Mouse (Mus musculus) heart, embryonic 13.5 days (tissue): Measurements from ENCODE around the gene Sh3gl2. TPM values are rescaled to one million over a fixed set of nuclear protein-coding genes. Genes with fewer than 3 reads are reported as not detected.

ENCODE experiments used
- ATAC-seq: fragments of 200-750 bp; cut with Nextera tagmentation; 2 replicates; pipeline ENCODE4 v1.8.0; 2017; ENCODE audit warnings: moderate TSS enrichment; ENCODE audit not compliant: insufficient number of reproducible peaks, low FRiP score, low TSS enrichment; ENCODE audit errors: extremely low read depth
- H3K27ac ChIP-seq: fragments of 300-500 bp; sonication (generic); replicated peaks from 2 replicates; pipeline ENCODE4 v1.5.1; 2015; ENCODE audit warnings: moderate library complexity, mild to moderate bottlenecking, inconsistent platforms
- H3K27me3 ChIP-seq: fragments of 300-500 bp; sonication (generic); replicated peaks from 2 replicates; pipeline ENCODE4 v1.6.1; 2015; ENCODE audit warnings: mild to moderate bottlenecking, inconsistent platforms
- H3K36me3 ChIP-seq: fragments of 300-500 bp; sonication (generic); 2 replicates; pipeline ENCODE4 v1.6.1; 2015; ENCODE audit warnings: mild to moderate bottlenecking, inconsistent platforms
- H3K4me1 ChIP-seq: fragments of 300-500 bp; sonication (generic); 2 replicates; pipeline ENCODE4 v1.6.1; 2015; ENCODE audit warnings: inconsistent platforms
- H3K4me2 ChIP-seq: fragments of 300-500 bp; sonication (generic); 2 replicates; pipeline ENCODE4 v1.6.1; 2015; ENCODE audit warnings: inconsistent platforms, mild to moderate bottlenecking, moderate library complexity
- H3K4me3 ChIP-seq: fragments of 300-500 bp; sonication (generic); 2 replicates; pipeline ENCODE4 v1.5.1; 2015; ENCODE audit warnings: moderate library complexity, mild to moderate bottlenecking, inconsistent platforms
- H3K9ac ChIP-seq: fragments of 300-500 bp; sonication (generic); 2 replicates; pipeline ENCODE4 v1.6.1; 2015; ENCODE audit warnings: inconsistent platforms, mild to moderate bottlenecking, moderate library complexity
- H3K9me3 ChIP-seq: fragments of 300-500 bp; sonication (generic); 2 replicates; pipeline ENCODE4 v1.6.1; 2016; ENCODE audit warnings: inconsistent platforms
- WGBS: fragments of 180-500 bp; shearing (Covaris S2); methylation state at CpG from one replicate; pipeline ENCODE4 v1.1.7; 2015; ENCODE audit warnings: mixed read lengths; 5-methylcytosine and 5-hydroxymethylcytosine counted together
- polyA plus RNA-seq: library from polyadenylated mRNA; unstranded; fragments of >200 nt; fragmentation: Nextera tagmentation; extraction: Ambion mirVana; gene quantifications from 2 replicates; pipeline ENCODE4 v1.2.1, GENCODE M21; 2015

The Sh3gl2 gene
- polyA plus RNA-seq, 1 experiment from 2014 or later = 1.1 TPM

DNA sequence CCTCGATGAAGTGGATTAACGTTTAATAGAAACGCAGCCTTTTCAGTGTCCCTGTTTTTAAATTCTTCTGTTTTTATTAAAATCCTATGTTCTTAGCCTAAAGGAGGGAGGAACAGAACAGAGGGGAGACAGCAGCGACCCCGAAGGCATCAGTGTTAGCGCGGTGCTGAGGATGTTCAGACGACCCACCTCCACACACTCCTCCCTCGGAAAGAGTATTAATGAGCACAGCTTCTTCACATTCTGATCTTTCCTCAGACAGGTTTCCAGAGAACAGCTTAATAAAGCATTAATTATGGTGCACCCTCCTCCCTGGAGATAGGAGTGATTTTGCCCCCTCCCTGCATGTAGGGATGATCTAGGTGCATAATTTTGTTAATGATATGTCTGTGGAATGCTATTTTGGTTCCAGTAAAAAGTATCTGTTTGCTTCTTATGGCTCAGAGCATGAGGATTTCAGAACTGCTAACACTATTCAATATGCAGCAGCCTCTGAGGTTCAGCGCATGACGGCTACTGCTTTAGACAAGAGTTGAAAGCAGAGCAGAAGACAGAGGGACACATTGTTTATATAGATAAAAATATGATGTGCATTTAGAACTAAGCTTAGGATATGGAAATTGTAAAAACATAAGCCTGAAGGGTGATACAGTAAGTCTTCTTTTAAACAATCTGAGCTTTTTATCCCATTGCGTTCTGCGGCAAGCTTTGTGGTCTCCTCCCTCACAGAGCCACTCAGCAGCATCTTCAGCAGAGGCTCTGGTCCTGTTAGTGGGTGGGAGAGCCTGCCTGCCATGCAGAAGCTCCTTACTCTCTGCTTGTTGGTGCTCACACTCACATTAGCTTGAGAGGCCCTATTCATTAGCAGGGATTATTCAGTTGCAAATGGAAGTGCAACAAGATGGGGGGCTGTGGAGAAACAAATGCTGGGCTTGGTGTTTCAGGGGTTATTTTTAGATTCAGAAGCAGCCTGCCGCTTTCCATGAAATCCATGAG, 27.8 kb downstream of the Sh3gl2 start:
- no peak for ATAC-seq
- H3K27me3 ChIP-seq = no peaks in the 10 kb centered on the region
- peaks cover 4% of the 10 kb centered on the region; the same call in 1 of the 2 replicates for H3K4me1 ChIP-seq
- WGBS = 64% methylated on average over 14 of the region's 14 CpGs
- H3K9me3 ChIP-seq = no peaks in the 10 kb centered on the region
- H3K9ac ChIP-seq = no peak overlapping the region
- no peak overlapping the region for H3K4me2 ChIP-seq
- no peak overlapping the region for H3K27ac ChIP-seq
- no peak overlapping the region for H3K4me3 ChIP-seq
- no peaks in the 10 kb centered on the region for H3K36me3 ChIP-seq

DNA sequence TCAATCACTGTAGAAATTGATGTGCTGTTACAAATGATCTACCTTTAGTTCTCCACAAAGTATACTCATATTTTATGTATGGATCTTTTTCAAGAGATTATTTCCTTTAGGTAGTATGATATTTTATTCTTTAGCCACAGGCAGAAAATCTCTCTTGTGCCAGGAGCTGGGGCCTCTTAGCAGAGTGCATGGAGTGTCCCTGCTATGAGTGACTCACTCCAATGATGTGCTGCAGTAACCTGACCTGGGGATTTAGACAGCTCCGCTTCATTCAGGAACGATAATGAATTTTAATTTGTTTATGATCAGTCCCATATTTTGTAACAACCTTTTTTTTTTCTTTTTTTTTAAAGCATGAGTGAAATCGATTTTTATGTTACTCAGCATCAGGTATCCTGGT, 36.7 kb downstream of the Sh3gl2 start:
- ATAC-seq = no peak
- WGBS = 74% methylated on average over 3 of the region's 3 CpGs

DNA sequence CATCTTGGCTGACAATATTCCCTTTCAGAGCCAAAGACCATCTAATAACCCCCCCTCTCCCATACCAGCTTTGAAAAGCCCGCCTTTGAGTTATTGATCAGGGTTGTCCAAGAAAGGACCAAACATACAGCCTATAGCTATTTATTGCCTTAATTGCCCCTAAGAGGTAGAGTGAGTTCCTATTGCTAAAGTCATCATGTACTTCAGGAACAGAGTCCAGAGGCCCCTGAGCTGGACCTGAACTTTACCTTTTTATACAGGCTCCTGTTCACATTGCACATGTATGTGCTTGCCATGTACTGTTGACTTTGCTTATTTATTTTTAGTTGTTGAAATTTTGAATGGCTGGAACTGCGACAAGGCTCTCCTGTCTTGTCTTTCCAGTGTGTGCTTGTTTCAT, 37.6 kb downstream of the Sh3gl2 start:
- H3K9me3 ChIP-seq = no peaks in the 10 kb centered on the region
- 64% methylated on average over 2 of the region's 2 CpGs for WGBS
- no peak overlapping the region for H3K27ac ChIP-seq

More for the DNA sequence above, 36.7 kb downstream of the Sh3gl2 start:
- no peaks in the 10 kb centered on the region for H3K4me1 ChIP-seq
- no peak overlapping the region for H3K4me3 ChIP-seq
- H3K9me3 ChIP-seq = no peaks in the 10 kb centered on the region
- no peak overlapping the region for H3K9ac ChIP-seq
- H3K27ac ChIP-seq = no peak overlapping the region
- no peaks in the 10 kb centered on the region for H3K36me3 ChIP-seq
- no peaks in the 10 kb centered on the region for H3K27me3 ChIP-seq
- no peak overlapping the region for H3K4me2 ChIP-seq

DNA sequence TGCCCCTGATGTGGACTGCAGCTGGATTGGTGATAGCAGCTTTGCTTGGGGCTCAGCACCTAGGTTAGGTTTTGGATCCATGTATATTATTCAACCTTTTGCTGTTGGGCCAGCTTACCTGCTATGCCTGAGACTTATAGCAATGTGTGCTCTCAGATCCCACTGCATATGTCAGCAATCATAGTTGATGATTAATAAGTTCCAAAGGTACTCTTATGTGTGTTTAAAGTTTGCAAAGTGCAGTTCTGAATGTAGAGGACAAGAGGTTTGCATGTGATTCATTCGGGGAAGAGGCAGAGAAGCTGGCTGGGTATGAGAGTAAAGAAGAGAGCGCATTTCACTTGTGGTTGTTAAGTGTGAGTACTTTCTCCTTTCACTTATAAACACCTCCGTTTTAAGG, 43.7 kb downstream of the Sh3gl2 start:
- Histone ChIP-seq H3K9ac (no peak overlapping the region), H3K27me3 (no peaks in the 10 kb centered on the region), H3K9me3 (no peaks in the 10 kb centered on the region), H3K4me2 (no peak overlapping the region), H3K36me3 (no peaks in the 10 kb centered on the region), H3K4me1 (no peaks in the 10 kb centered on the region), H3K27ac (no peak overlapping the region), H3K4me3 (no peak overlapping the region)
- ATAC-seq = no peak
- WGBS = 66% methylated on average over 3 of the region's 3 CpGs

More for the DNA sequence above, 37.6 kb downstream of the Sh3gl2 start:
- H3K4me3 ChIP-seq = no peak overlapping the region
- H3K4me1 ChIP-seq = no peaks in the 10 kb centered on the region
- H3K36me3 ChIP-seq = no peaks in the 10 kb centered on the region
- no peak overlapping the region for H3K4me2 ChIP-seq
- no peak overlapping the region for H3K9ac ChIP-seq
- no peak for ATAC-seq
- H3K27me3 ChIP-seq = no peaks in the 10 kb centered on the region

DNA sequence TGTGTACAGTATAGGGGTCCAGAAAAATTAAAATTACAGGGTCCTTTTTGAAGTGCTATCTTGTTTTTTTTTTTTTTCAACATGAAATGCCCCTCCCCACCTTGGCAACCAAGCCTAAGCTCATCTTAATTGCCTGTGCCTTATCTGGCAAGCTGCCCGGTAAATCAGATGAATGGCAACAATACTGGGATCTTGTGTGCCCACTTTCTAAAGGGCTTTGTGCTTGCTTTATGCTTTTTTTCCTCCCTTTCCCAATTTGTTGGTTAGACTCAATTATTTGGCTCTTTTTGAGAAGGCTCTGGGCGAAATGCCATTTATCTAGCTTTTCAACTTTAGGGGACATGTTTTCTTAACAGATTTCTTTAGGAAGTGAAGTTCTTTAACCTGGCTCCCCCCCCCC, 45.3 kb downstream of the Sh3gl2 start:
- no peak overlapping the region for H3K27ac ChIP-seq
- H3K9ac ChIP-seq = no peak overlapping the region
- WGBS = 50% methylated on average over 2 of the region's 2 CpGs
- H3K4me3 ChIP-seq = no peak overlapping the region
- H3K9me3 ChIP-seq = no peaks in the 10 kb centered on the region
- H3K4me2 ChIP-seq = no peak overlapping the region
- no peaks in the 10 kb centered on the region for H3K36me3 ChIP-seq
- ATAC-seq = no peak
- no peaks in the 10 kb centered on the region for H3K4me1 ChIP-seq
- no peaks in the 10 kb centered on the region for H3K27me3 ChIP-seq

DNA sequence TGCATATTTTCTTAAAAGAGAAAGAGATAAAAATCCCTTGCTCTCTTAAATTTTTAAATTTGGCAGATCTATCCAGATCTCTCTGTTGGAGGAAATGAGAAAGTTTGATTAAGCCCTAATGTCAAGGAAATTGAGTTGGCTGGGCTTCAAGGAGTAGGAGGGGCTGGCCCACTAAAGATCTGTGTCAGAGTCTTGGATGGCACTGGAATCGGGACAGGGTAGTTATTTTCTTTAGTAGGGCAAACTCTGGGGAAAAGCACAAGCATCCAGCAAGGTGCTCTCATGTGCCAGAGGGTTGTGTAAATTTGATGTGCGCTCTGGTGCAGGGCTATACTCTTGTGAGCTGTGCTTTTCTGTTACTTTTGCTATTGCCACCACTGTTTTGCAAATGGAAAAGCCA, 45.9 kb downstream of the Sh3gl2 start:
- H3K9me3 ChIP-seq = no peaks in the 10 kb centered on the region
- H3K4me2 ChIP-seq = no peak overlapping the region
- no peak for ATAC-seq
- no peaks in the 10 kb centered on the region for H3K27me3 ChIP-seq
- no peak overlapping the region for H3K4me3 ChIP-seq
- no peak overlapping the region for H3K27ac ChIP-seq
- no peaks in the 10 kb centered on the region for H3K4me1 ChIP-seq
- 63% methylated on average over 2 of the region's 2 CpGs for WGBS
- no peak overlapping the region for H3K9ac ChIP-seq
- no peaks in the 10 kb centered on the region for H3K36me3 ChIP-seq

DNA sequence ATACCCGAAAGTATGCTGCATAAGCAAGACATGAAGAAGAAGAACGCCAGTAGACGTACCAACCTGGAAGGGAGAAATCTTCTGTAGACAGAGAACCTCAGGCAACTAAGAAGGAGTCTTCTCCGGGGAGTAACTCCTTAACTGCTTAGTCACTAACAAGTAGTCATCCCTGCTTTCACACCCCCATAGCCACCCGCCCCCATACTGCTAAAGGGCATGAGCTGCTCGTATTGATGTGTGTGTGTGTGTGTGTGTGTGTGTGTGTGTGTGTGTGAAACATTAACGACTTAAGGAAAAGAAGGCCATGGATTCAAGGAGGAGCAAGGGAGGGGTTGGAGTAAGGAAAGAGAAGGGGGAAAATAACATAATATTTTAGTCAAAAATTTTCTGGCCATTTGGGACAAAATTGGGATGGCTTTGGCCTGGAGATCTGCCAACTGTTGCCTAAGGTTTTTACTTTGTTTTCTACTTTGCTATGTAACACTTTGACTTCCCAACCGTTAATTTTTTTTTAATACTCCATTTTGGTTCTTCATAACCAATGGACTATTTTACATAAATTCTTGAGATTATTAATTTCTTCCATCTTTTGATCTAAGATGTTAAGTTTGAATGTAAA, 51.0 kb downstream of the Sh3gl2 start:
- Histone ChIP-seq H3K4me3 (no peak overlapping the region), H3K27ac (no peak overlapping the region), H3K4me2 (no peak overlapping the region), H3K4me1 (no peaks in the 10 kb centered on the region), H3K36me3 (no peaks in the 10 kb centered on the region), H3K9me3 (no peaks in the 10 kb centered on the region), H3K9ac (no peak overlapping the region), H3K27me3 (no peaks in the 10 kb centered on the region)
- ATAC-seq = no peak
- 84% methylated on average over 8 of the region's 8 CpGs for WGBS

DNA sequence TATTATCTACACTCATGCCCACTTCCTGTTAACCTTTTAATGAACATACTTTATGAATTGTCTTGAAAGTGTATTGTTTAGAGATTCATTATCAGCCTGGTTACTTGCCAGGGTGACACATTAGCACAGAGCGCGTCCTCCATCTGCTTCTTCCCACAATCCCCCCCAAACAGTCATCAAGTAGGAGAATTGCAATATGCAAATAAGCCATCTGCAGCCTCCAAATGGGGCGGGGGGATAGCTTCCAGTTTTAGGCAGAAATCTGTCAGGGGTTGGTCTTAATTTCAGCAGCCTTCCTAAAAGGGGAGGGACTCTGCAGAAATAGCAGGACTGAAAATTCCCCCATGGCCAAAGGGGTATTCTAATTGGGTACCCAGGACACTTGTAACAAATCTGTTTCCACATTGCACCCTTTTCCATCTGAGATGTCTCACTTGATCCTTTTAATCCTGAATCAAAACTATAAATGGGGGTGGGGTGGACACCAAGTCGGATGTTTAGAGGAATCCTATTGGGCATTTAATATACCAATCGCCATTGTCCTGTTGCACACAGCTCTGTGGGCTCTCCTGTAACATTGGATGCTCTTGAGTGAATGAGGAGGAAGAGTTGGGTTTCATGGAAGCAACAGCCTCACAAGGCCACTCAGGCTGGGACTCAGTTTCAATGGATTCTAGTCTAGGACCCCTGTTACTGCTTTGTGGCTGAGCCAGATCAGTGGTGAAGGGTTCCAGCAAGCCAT, 51.7 kb downstream of the Sh3gl2 start:
- no peaks in the 10 kb centered on the region for H3K36me3 ChIP-seq
- H3K27ac ChIP-seq = no peak overlapping the region
- H3K27me3 ChIP-seq = no peaks in the 10 kb centered on the region
- H3K4me3 ChIP-seq = no peak overlapping the region
- 62% methylated on average over 5 of the region's 5 CpGs for WGBS
- no peaks in the 10 kb centered on the region for H3K9me3 ChIP-seq
- H3K9ac ChIP-seq = no peak overlapping the region
- H3K4me1 ChIP-seq = no peaks in the 10 kb centered on the region
- ATAC-seq = no peak
- H3K4me2 ChIP-seq = no peak overlapping the region

DNA sequence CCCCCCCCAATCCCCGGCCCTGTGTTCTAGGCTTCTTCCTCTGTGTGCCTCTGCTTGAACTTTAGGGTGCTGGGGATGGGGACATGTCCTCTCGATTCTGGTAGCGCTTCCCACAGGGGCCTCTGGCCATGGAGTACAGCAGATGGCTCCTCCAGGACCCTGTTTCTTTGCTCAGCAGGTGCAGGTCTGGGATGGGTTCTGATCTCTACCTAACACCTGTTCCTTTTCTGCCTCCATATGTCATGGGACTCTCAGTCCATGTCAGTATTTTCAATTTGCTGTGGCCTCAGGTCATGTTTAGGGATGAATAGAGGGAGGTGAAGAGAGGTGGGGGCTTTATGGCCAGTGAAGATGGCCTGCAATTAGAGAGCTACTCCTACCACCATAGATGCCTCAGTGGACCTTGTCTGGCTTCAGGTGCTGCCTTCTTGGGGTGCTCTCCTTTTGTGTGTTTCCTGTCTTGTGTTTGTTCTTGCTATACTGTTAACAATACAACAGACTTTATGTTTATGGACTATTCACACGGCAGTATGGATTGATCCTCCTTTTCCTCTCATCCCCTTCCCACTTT, 52.9 kb downstream of the Sh3gl2 start:
- H3K4me3 ChIP-seq = no peak overlapping the region
- H3K27me3 ChIP-seq = no peaks in the 10 kb centered on the region
- H3K4me1 ChIP-seq = no peaks in the 10 kb centered on the region
- 62% methylated on average over 3 of the region's 4 CpGs for WGBS
- no peaks in the 10 kb centered on the region for H3K36me3 ChIP-seq
- H3K9me3 ChIP-seq = no peaks in the 10 kb centered on the region
- ATAC-seq = no peak
- H3K9ac ChIP-seq = no peak overlapping the region
- no peak overlapping the region for H3K27ac ChIP-seq
- H3K4me2 ChIP-seq = no peak overlapping the region

DNA sequence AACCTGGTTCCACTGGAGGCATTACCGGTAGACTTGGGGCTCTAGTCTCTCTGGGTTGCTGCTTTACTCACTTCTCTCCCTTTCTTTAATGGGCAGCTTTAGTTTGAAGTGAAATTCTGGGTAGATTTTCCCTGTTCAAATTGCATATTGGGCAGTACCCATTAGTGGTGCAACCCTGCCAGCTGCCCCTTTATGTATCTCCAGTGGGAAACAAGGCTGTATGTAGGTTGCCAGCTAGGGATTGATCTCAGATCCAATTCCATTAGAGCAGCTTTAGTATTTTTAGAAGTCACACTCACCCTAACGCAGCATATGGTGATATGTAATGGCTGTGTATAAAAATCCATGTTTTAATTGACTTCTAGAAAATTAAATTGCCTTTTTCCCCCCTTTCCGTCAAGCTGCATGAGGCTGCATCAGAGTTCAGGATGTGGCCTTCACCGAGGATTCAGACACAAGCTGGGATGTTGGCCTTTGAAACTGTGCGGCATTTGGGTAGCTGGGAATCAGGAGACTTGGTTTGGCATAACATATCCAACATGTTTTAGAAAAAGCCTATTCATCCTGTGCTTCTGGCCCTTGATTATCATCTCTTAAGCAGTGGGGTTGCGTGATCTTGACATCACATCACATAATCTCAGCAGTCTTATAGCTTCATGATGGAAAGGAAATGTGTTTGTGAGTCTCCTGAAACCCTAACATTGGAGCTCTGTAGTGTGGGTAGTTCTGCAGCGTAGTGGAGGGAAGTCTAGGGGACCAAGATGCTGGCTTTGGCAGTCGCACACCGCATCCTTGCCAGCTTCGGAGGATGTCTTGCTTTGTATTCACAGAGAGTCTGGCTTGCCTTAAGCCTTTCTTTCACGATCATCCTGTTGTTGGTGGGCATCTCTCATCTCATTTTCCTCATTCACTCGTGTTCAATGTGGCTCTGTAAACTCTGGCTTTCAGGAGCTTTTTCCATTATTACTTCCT, 56.0 kb downstream of the Sh3gl2 start:
- Histone ChIP-seq H3K4me1 (no peaks in the 10 kb centered on the region), H3K4me2 (no peak overlapping the region), H3K27me3 (no peaks in the 10 kb centered on the region), H3K36me3 (no peaks in the 10 kb centered on the region), H3K27ac (no peak overlapping the region), H3K4me3 (no peak overlapping the region), H3K9ac (no peak overlapping the region), H3K9me3 (no peaks in the 10 kb centered on the region)
- WGBS = 78% methylated on average over 12 of the region's 12 CpGs
- no peak for ATAC-seq
